Comparison of ENCODE assay signal across 17 mouse cellular contexts in genomic region chr11:107465041-107465440, GRCm38 (mm10).
"Had no signal": no experiment of that assay in that cellular context is flagged by ENCODE, and none has a peak within 500 bp of the region (broad histone marks: within the 10 kb centered on the region; RNA-seq: fewer than 3 reads in every experiment).

No protein-coding gene starts in this region.

- H3K4me3 ChIP-seq: limb, embryonic 12.5 days; limb, embryonic 15.5 days; lung, embryonic 15.5 days; megakaryocyte, embryonic 14.5 days; midbrain, embryonic 10.5 days; midbrain, embryonic 13.5 days; myocyte had no signal

- DNase-seq: kidney, adult 2 months; kidney, postnatal 10 days; kidney, postnatal 36 days; left cerebral cortex, postnatal 4 days; lung, adult 18-20 months; lung, postnatal 10 days; lung, postnatal 36 days; thymus, postnatal 25 days had no signal

- H3K27me3 ChIP-seq: limb, embryonic 12.5 days; limb, embryonic 15.5 days; lung, embryonic 15.5 days; megakaryocyte, embryonic 14.5 days; midbrain, embryonic 13.5 days had no signal

- H3K9me3 ChIP-seq: limb, embryonic 12.5 days; limb, embryonic 15.5 days; lung, embryonic 15.5 days; megakaryocyte, embryonic 14.5 days had no signal

- H3K36me3 ChIP-seq: limb, embryonic 15.5 days; lung, embryonic 15.5 days had no signal

- H3K4me2 ChIP-seq: limb, embryonic 12.5 days; limb, embryonic 15.5 days; lung, embryonic 15.5 days; midbrain, embryonic 13.5 days had no signal

- H3K9ac ChIP-seq: limb, embryonic 12.5 days; limb, embryonic 15.5 days; lung, embryonic 15.5 days; midbrain, embryonic 13.5 days had no signal

- ATAC-seq: intestine, postnatal 0 days; midbrain, embryonic 13.5 days; midbrain, embryonic 16.5 days had no signal

- H3K27ac ChIP-seq: limb, embryonic 12.5 days; limb, embryonic 15.5 days; lung, embryonic 15.5 days; midbrain, embryonic 10.5 days; midbrain, embryonic 13.5 days had no signal
